Mouse (Mus musculus) liver, embryonic 12.5 days (tissue): ENCODE results near the gene Anxa6. TPM values are rescaled to one million over a fixed set of nuclear protein-coding genes. Genes with fewer than 3 reads are reported as not detected.

ENCODE experiments used
- ATAC-seq: fragments of 200-750 bp; cut with Nextera tagmentation; 2 replicates; pipeline ENCODE4 v1.8.0; 2017; ENCODE audit warnings: moderate number of reproducible peaks, mild to moderate bottlenecking, moderate library complexity
- H3K27ac ChIP-seq: fragments of 300-500 bp; sonication (generic); 2 replicates; pipeline ENCODE4 v1.5.1; 2016; ENCODE audit warnings: mild to moderate bottlenecking
- H3K27me3 ChIP-seq: fragments of 300-500 bp; sonication (generic); replicated peaks from 2 replicates; pipeline ENCODE4 v1.6.1; 2016; ENCODE audit warnings: mild to moderate bottlenecking, moderate library complexity
- H3K36me3 ChIP-seq: fragments of 300-500 bp; sonication (generic); 2 replicates; pipeline ENCODE4 v1.6.1; 2016; ENCODE audit warnings: mild to moderate bottlenecking, moderate library complexity
- H3K4me1 ChIP-seq: fragments of 300-500 bp; sonication (generic); 2 replicates; pipeline ENCODE4 v1.6.1; 2016
- H3K4me2 ChIP-seq: fragments of 300-500 bp; sonication (generic); 2 replicates; pipeline ENCODE4 v1.6.1; 2016; ENCODE audit warnings: mild to moderate bottlenecking, moderate library complexity
- H3K4me3 ChIP-seq: fragments of 300-500 bp; sonication (generic); 2 replicates; pipeline ENCODE4 v1.5.1; 2016; ENCODE audit warnings: mild to moderate bottlenecking, moderate library complexity
- H3K9ac ChIP-seq: fragments of 300-500 bp; sonication (generic); 2 replicates; pipeline ENCODE4 v1.6.1; 2016; ENCODE audit warnings: mild to moderate bottlenecking, moderate library complexity
- H3K9me3 ChIP-seq: fragments of 300-500 bp; sonication (generic); replicated peaks from 2 replicates; pipeline ENCODE4 v1.6.1; 2016; ENCODE audit warnings: mild to moderate bottlenecking, moderate library complexity
- WGBS: fragments of 180-500 bp; shearing (Covaris S2); methylation state at CpG from one replicate; pipeline ENCODE4 v1.1.7; 2016; ENCODE audit not compliant: insufficient replicate concordance; 5-methylcytosine and 5-hydroxymethylcytosine counted together
- polyA plus RNA-seq: library from polyadenylated mRNA; unstranded; fragments of >200 nt; fragmentation: Nextera tagmentation; extraction: Ambion mirVana; gene quantifications from 2 replicates; pipeline ENCODE4 v1.2.1, GENCODE M21; 2016

Anxa6 gene
- polyA plus RNA-seq, 1 experiment from 2014 or later = 52.9 TPM

GRCm38 (mm10) chr11:54931405-54932093, 101.7 kb downstream of the Anxa6 start:
- Histone ChIP-seq H3K27ac (no peak overlapping the region), H3K36me3 (peaks cover 79% of the 10 kb centered on the region), H3K27me3 (no peaks in the 10 kb centered on the region), H3K9me3 (no peaks in the 10 kb centered on the region), H3K4me1 (peaks cover 6% of the 10 kb centered on the region; the same call in 1 of the 2 replicates), H3K4me2 (no peak overlapping the region), H3K9ac (no peak overlapping the region), H3K4me3 (no peak overlapping the region)
- no peak for ATAC-seq
- WGBS = 55% methylated on average over 5 of the region's 5 CpGs

- ATAC-seq = no peak
- no peaks in the 10 kb centered on the region for H3K4me1 ChIP-seq
- no peak overlapping the region for H3K4me2 ChIP-seq
- no peak overlapping the region for H3K9ac ChIP-seq
- 66% methylated on average over 7 of the region's 7 CpGs for WGBS
- no peaks in the 10 kb centered on the region for H3K9me3 ChIP-seq
- H3K4me3 ChIP-seq = no peak overlapping the region
- peaks cover 81% of the 10 kb centered on the region for H3K36me3 ChIP-seq
- H3K27me3 ChIP-seq = no peaks in the 10 kb centered on the region
- H3K27ac ChIP-seq = no peak overlapping the region
These were observed 102.8 kb downstream of the Anxa6 start for GRCm38 (mm10) chr11:54930318-54930979.

- no peak overlapping the region for H3K4me3 ChIP-seq
- no peak overlapping the region for H3K9ac ChIP-seq
- no peak overlapping the region for H3K27ac ChIP-seq
- H3K4me1 ChIP-seq = no peaks in the 10 kb centered on the region
- no peaks in the 10 kb centered on the region for H3K9me3 ChIP-seq
- 75% methylated on average over 8 of the region's 8 CpGs for WGBS
- no peaks in the 10 kb centered on the region for H3K27me3 ChIP-seq
- no peak for ATAC-seq
- peaks cover 74% of the 10 kb centered on the region for H3K36me3 ChIP-seq
- no peak overlapping the region for H3K4me2 ChIP-seq
These were observed 103.5 kb downstream of the Anxa6 start for GRCm38 (mm10) chr11:54929744-54930143.

- H3K27ac ChIP-seq = no peak overlapping the region
- no peak overlapping the region for H3K4me3 ChIP-seq
- no peak overlapping the region for H3K9ac ChIP-seq
- H3K27me3 ChIP-seq = no peaks in the 10 kb centered on the region
- H3K36me3 ChIP-seq = peaks cover 74% of the 10 kb centered on the region
- no peak for ATAC-seq
- 81% methylated on average over 6 of the region's 6 CpGs for WGBS
- no peaks in the 10 kb centered on the region for H3K9me3 ChIP-seq
- H3K4me2 ChIP-seq = no peak overlapping the region
- H3K4me1 ChIP-seq = no peaks in the 10 kb centered on the region
These were observed 104.0 kb downstream of the Anxa6 start for GRCm38 (mm10) chr11:54929290-54929689.

Other genes with a start within 250 kb of the Anxa6 start
- gene Cdc42se2, start 245.8 kb downstream of the Anxa6 start, polyA plus RNA-seq = 28.0 and 28.5 TPM in 2 replicates
- 6.7 and 7.6 TPM in 2 replicates for gene Lyrm7, start 172.5 kb downstream of the Anxa6 start, polyA plus RNA-seq
- gene Hint1, start 167.1 kb downstream of the Anxa6 start, polyA plus RNA-seq = 479 and 518 TPM in 2 replicates
- gene Gpx3, start 131.0 kb downstream of the Anxa6 start, polyA plus RNA-seq = 30.9 and 32.9 TPM in 2 replicates
- gene Tnip1, start 70.5 kb downstream of the Anxa6 start, polyA plus RNA-seq = 7.4 and 7.6 TPM in 2 replicates
- gene Ccdc69, start 44.7 kb upstream of the Anxa6 start, polyA plus RNA-seq = 1.0 and 1.2 TPM in 2 replicates
- 10.7 and 11.4 TPM in 2 replicates for gene Gm2a, start 64.7 kb upstream of the Anxa6 start, polyA plus RNA-seq
- gene Slc36a3, start 118.3 kb upstream of the Anxa6 start, polyA plus RNA-seq = not detected in 2 replicates
- gene Slc36a2, start 151.6 kb upstream of the Anxa6 start, polyA plus RNA-seq = 6.3 and 6.9 TPM in 2 replicates
- 1.5 and 1.6 TPM in 2 replicates for gene Slc36a1, start 170.9 kb upstream of the Anxa6 start, polyA plus RNA-seq